Mouse (Mus musculus): ENCODE measurements around the gene Camkk1. TPM values are rescaled to one million over a fixed set of nuclear protein-coding genes. Genes with fewer than 3 reads are reported as not detected.
A peak's percentile ranks its signal among the peaks of the same experiment; 100 is the strongest.

Camkk1 gene
- total RNA-seq, 4 experiments from 2014 or later: 107 to 111 (median 108) TPM

DNA sequence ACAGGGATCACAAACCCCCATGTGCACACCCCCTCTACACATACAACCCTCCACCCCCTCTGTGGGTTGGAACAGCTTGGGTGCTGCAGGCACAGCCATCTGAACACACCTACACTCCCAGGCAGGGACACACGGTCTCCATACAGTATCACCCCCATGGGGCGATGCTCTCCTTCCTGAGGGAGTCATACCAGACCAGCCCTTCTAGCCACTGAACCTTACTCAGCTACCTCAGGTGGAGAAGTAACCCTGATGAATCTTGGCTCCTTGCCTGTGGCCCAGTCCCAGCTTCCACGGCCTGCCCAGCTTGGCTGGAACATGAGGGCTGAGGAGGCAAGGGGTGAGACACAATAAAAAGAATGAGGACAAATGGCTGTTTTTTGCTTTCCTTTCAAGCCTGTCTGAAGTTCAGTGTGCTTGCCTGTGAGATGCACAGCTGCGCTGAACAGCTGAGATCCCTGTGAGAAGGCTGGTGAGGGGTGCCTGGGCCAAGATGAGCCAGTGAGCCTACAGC, 3.9 kb upstream of the Camkk1 start:
- DNase-seq (ENCODE audit: low spot score in 2 of 2): peak in 1 of 2 experiments; percentile 73

- no peak for DNase-seq (ENCODE audit: low spot score in 2 of 2)
Observed at GRCm38 (mm10) chr11:73015391-73016102, 3.3 kb upstream of the Camkk1 start.

- no peak for DNase-seq (ENCODE audit: low spot score in 2 of 2)
Observed at GRCm38 (mm10) chr11:73016103-73016420, 2.7 kb upstream of the Camkk1 start.

GRCm38 (mm10) chr11:73019147-73019795, 463 bp downstream of the Camkk1 start:
- peak; percentile 71 to 84 for DNase-seq (ENCODE audit: low spot score in 2 of 2)

- peak in 1 of 2 experiments; percentile 76 for DNase-seq (ENCODE audit: low spot score in 2 of 2)
Observed at GRCm38 (mm10) chr11:73020953-73021800, 2.4 kb downstream of the Camkk1 start.

DNA sequence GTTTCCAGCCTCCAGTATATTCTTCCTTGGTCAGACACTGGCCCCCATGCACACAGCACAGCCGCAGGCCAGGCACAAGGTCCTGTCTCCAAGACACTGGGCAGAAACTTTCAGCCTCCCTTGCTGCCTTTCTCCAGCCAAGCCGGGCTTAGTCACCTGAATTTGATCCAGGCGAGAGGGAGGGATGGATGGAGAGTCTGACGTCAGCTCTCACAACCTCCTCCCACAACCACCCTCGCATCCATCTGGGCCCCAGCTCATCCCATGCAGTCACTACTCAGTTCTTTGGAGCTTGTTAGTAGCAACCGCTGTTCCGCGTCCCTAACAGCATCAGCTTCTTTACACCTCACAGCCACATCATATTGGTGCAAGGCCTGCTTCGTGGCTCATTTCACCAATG, 4.3 kb downstream of the Camkk1 start:
- DNase-seq (ENCODE audit: low spot score in 2 of 2): peak in 1 of 2 experiments; percentile 92

DNA sequence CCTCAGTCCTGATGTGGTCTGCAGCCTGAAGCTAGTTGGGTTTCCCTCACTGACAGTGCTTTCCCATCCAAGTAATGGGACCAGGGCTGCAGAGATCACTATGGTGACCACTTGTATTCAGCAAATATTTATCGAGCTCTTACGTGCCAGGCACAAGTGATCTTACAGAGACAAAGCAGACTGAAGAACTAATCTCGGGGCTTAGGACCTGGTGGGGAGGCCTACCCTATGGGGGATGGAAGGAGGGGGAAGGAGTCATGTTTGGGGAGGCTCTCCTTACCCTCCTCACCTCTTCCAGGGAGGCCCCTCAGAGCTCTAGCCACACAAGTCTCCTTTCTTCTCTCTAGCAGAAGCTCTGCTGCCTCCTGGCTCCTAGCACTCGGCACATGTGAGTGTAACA, 5.0 kb downstream of the Camkk1 start:
- no peak for DNase-seq (ENCODE audit: low spot score in 2 of 2)

GRCm38 (mm10) chr11:73024236-73024904, 5.6 kb downstream of the Camkk1 start:
- DNase-seq (ENCODE audit: low spot score in 2 of 2): no peak

DNA sequence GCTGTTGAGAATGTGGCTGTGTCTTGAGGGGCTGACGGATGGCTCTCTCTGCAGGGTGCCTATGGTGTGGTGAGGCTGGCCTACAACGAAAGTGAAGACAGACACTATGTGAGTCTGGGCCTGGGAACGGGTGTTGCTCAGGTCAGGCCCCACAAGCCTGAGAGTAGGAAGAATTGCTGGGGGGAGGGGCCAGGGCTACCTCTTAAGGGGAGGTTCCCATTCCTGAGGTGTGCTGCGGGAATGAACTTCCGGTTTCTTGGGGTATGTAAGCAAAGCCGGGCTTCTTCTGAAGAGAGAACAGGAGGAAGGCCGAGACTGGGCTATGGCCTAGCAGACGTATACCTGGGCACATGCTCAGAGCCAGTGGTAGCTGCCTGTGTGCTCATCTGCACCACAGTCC, 8.2 kb downstream of the Camkk1 start:
- DNase-seq (ENCODE audit: low spot score in 2 of 2): no peak

DNA sequence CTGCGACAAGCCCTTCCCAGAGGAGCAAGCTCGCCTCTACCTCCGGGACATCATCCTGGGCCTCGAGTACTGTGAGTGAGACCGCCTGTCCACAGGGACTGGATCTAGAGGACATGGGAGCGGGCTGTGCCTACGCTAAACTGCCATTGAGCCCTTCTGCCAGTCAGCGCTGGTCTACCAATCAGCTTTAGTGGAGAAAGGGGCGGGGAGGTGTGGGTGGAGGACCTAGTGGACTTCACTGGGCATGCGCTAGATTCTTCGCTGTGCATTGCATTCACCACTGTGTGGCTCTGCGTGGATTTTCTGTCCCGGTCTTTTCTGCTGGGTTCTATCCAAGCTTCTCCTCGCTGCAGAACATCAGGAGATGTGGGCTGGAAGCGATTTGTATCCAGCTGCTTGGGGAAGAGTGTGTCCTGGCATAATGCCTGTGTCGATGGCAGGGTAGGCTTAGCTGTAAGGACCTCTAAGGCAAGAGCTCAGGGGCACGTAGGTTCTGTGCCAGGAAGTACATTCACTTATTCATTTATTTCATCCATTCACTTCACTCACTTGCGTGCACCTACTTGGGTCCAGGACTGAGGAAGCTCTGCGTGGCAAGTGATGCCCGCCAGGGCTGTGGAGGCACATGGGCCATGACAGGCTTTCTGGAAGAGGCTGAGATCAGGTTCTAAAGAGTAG, 12.2 kb downstream of the Camkk1 start:
- DNase-seq (ENCODE audit: low spot score in 2 of 2): peak; percentile 67 to 93

DNA sequence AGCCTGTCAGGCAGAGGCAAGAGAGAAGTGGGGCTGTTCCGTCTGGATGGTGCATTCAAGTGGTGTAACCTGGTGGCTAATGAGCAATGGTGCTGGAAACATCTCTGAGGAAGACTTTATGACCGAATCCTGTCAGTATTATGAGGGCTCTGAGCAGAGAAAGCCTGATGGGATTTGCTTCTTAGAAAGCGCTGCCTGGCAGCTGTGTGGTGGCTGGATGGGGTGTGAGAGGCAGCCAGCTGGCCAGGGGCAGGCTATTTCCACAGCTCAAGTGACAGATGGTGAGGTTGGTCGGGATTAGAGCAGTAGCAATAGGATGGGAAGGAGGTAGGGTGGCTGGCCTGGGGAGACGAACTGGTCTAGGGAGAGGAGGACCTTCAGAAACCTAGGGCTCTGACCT, 12.7 kb downstream of the Camkk1 start:
- no peak for DNase-seq (ENCODE audit: low spot score in 2 of 2)

DNA sequence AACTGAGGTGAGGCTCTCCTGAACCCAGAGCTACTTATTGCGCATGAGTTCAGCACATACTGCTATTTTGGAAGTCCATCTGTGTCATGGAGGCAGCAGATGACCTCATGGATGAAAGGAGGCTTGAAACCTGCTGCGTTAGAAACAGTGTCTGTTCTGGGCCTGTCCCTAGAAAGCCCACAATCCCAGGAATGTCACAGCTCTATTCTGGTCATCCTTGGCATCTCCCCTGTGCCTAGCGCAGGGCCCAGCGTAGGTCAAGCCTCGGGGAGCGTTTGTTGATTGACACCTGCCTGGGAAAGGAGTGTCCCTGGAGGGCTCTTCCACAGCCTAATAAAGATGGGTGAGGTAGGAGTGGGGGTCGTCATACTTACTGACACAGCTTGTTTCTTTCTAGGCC, 17.3 kb downstream of the Camkk1 start:
- no peak for DNase-seq (ENCODE audit: low spot score in 2 of 2)

GRCm38 (mm10) chr11:73036889-73037288, 18.1 kb downstream of the Camkk1 start:
- DNase-seq (ENCODE audit: low spot score in 2 of 2): no peak

DNA sequence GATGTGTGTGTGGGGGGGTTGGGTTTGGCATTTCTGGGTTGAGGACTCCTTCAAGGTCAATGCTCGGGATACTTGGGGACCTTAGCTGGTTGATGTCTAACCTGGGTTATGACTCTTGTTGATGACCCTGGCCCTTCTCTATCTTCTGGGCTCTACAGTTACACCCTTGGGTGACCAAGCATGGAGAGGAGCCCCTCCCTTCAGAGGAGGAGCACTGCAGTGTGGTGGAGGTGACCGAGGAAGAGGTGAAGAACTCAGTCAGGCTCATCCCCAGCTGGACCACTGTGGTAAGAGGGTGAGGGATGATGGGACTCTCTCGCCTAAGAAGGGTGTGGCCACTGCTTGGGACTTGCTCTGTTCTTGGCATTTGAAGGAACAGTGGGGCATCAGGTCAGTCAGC, 18.9 kb downstream of the Camkk1 start:
- no peak for DNase-seq (ENCODE audit: low spot score in 2 of 2)

DNA sequence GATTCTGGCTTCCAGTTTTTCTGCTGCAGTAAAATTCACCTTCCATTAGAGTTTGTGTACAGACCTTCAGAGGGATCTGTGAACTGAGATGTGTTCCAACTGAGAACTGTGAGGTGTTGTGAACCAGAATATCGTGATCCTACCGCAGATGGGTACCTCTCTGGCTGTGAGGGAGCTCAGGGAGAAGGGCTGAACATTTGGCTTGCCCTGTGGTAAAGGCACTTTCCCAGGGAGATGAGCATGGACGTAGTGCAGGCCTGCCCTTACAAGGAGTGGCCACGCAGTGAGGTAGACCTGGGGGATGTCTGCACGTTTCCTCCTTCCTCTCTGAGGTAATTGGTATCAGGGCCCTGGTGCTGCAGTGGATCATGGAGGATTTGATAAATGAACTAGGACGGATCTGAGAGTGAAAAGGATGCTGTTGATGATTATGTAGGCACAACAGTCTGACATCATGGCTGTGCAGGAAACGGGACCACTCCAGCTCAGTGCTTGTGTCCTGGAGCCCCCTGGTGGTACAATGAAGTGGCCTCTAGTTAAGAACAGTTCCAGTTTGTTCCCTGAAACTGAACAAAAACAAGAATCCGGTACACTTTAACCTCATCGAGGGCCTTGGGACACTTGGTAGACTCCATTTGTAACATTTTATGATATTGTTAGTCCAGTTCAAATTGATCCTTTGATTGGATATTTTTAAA, 20.4 kb downstream of the Camkk1 start:
- DNase-seq (ENCODE audit: low spot score in 2 of 2): no peak

DNA sequence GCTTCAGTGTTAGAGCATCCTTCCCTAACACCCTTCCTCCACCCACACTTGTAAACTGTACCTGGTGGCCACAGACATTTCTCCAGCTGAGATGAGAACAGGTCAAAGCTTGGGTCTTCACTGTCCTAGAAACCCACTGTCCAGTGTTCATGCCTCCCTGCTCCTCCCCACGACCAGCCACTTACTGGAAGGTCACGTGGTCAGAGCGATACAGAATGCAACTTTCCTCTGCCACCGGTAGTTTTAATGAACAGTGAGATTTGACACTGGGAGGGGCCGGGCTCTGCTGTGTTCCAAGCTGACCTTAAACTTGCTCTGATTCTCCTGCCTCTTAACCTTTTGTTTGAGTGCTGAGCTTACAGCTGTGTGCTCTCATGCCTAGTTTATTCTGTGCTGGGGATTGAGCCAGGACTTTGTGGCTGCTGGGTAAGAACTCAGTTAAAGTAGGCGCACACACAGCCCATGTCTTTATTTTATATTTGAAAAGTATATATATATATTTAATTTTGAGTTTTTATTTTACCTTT, 25.5 kb downstream of the Camkk1 start:
- no peak for DNase-seq (ENCODE audit: low spot score in 2 of 2)

- DNase-seq (ENCODE audit: low spot score in 2 of 2): no peak
Observed at GRCm38 (mm10) chr11:73044789-73045188, 26.0 kb downstream of the Camkk1 start.

- peak; percentile 82 to 93 for DNase-seq (ENCODE audit: low spot score in 2 of 2)
Observed at GRCm38 (mm10) chr11:73047542-73047996, 28.8 kb downstream of the Camkk1 start, which contains the start of gene Ncbp3. Ncbp3 (plus strand) TSS chr11:73047783.

- DNase-seq (ENCODE audit: low spot score in 2 of 2): no peak
Observed at GRCm38 (mm10) chr11:73048030-73048876, 29.4 kb downstream of the Camkk1 start.

All from left cerebral cortex, adult 8-10 months (tissue).